Comparison of ENCODE assay signal across 18 mouse cellular contexts in the genomic region with DNA sequence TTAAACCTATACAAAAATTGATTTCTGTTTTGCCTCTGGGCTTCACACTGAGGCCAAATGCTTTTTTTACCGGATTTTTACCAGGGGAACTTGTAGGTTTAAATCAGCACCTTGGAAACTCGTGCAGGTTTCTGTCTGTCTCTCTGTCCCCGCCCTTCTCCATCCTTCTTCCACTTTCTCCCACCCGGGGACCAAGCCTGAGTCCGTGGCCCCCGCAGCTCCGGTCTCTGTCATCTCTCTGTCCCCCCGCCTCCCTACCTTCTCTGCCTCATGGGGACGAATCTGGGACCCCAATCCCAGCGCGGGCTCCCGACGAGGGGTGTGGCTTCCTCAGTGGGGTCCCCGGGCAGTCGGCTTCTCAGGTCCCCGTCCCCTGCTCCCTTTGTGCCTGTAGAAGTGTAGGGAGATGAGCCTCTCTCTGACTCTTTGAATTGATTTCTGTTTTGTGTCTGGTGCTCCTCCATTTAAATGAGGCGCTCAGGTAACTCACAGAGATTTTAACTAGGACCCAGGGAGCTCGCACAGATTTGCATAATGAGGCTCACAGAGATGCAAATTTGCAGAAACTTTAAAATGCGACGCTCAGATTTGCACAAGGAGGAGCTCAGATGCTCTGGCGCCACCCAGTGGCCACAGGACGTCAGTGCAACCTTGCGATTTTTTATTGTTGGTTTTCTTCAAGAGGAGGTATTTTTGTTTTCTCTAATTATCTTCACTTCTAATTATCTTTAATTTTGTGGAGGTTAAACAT. TPM values are rescaled to one million over a fixed set of nuclear protein-coding genes. Genes with fewer than 3 reads are reported as not detected.
A peak's percentile ranks its signal among the peaks of the same experiment; 100 is the strongest.
DNase-seq lines count a peak whose midpoint lies in the region; ATAC-seq and TF ChIP-seq lines count a peak whose summit lies in the region.
"Not testable (repeated sequence)": the region's sequence is repeated elsewhere in the genome, so short reads cannot be mapped to it uniquely, and the experiment has no call there.
"Had no signal": no experiment of that assay in that cellular context is flagged by ENCODE, and none has a peak within 500 bp of the region (broad histone marks: within the 10 kb centered on the region; RNA-seq: fewer than 3 reads in every experiment).

No protein-coding gene starts in this region.

- DNase-seq in 416B (ENCODE audit: low read depth) (peak; percentile 85), ES-E14 (ENCODE audit: low read depth, low spot score) (peak; percentile 100)
- DNase-seq in brain, adult 2 months (ENCODE audit: low read depth, low spot score) = peak; percentile 88
- DNase-seq in embryo, embryonic 9.5 days (ENCODE audit: extremely low spot score) = peak; percentile 0
- peak; percentile 88 for DNase-seq in forelimb bud, embryonic 11.5 days (ENCODE audit: low read depth, low spot score)
- peak; percentile 58 for DNase-seq in kidney, postnatal 0 days (ENCODE audit: low spot score)
- peak; percentile 87 for DNase-seq in midbrain, embryonic 11.5 days (ENCODE audit: low spot score, missing footprints)
- peak; percentile 46 for DNase-seq in thymus, postnatal 0 days (ENCODE audit: low spot score)

- not testable (repeated sequence) for H3K4me1 ChIP-seq in ES-E14 (ENCODE audit: control insufficient read depth in 2 of 2, insufficient read depth in 2 of 2, low read length in 2 of 2, poor library complexity in 1 of 2); kidney, postnatal 0 days (replicated peaks; ENCODE audit: insufficient read depth, low read length); midbrain, embryonic 11.5 days (ENCODE audit: control insufficient read depth, insufficient read depth, low read length)

- H3K9me3 ChIP-seq in ES-E14 (ENCODE audit: control insufficient read depth, insufficient read depth, low read depth, low read length); kidney, postnatal 0 days (replicated peaks; ENCODE audit: low read length); midbrain, embryonic 11.5 days (ENCODE audit: control insufficient read depth, low read length): not testable (repeated sequence)

- not testable (repeated sequence) for H3K27me3 ChIP-seq in kidney, postnatal 0 days (ENCODE audit: insufficient read depth, low read length); midbrain, embryonic 11.5 days (ENCODE audit: control insufficient read depth, insufficient read depth, low read length)

- H3K9ac ChIP-seq in ES-E14 (ENCODE audit: insufficient read depth, low read depth, low read length, poor library complexity, severe bottlenecking); kidney, postnatal 0 days (ENCODE audit: low read depth, low read length); midbrain, embryonic 11.5 days (ENCODE audit: low read length): not testable (repeated sequence)

- 0 out of 4 replicates have a peak overlapping the region, but pooled peaks of 1 of the 2 experiments have one; percentile 5 for H3K4me3 ChIP-seq in ES-E14 (ENCODE audit: insufficient read depth in 1 of 2, low read depth in 1 of 2, low read length in 2 of 2, poor library complexity in 1 of 2, severe bottlenecking in 1 of 2)
- H3K4me3 ChIP-seq in kidney, postnatal 0 days (replicated peaks; ENCODE audit: low read depth, low read length); midbrain, embryonic 11.5 days (ENCODE audit: low read depth, low read length): not testable (repeated sequence)

- not testable (repeated sequence) for H3K4me2 ChIP-seq in kidney, postnatal 0 days (ENCODE audit: low read length); midbrain, embryonic 11.5 days

- WGBS in kidney, postnatal 0 days = 58% methylated on average over 6 of the region's 23 CpGs
- 79% methylated on average over 23 of the region's 23 CpGs for WGBS in midbrain, embryonic 11.5 days

- H3K27ac ChIP-seq in ES-E14 (ENCODE audit: insufficient read depth, low read depth, low read length, poor library complexity, severe bottlenecking) = peak overlapping the region; percentile 68; the same call in 1 of the 2 replicates
- H3K27ac ChIP-seq in kidney, postnatal 0 days; midbrain, embryonic 11.5 days (ENCODE audit: low read depth, low read length): not testable (repeated sequence)

- ATAC-seq in kidney, postnatal 0 days (replicated peaks; ENCODE audit: low FRiP score, low read depth); midbrain, embryonic 11.5 days (ENCODE audit: low FRiP score): not testable (repeated sequence)

- TF ChIP-seq CTCF in kidney, postnatal 0 days (IDR thresholded peaks at IDR 0.05; ENCODE audit: low read depth) = not testable (repeated sequence)

- in situ Hi-C loops in ES-E14 (cut with MboI; ENCODE audit: low sequenced_read_pairs in 2 of 2, unreplicated experiment in 2 of 2) = not testable (repeated sequence)

- peaks cover 27% of the 10 kb centered on the region for H3K36me3 ChIP-seq in ES-E14 (ENCODE audit: control insufficient read depth, insufficient read depth, low read length, poor library complexity, severe bottlenecking)
- H3K36me3 ChIP-seq in kidney, postnatal 0 days (ENCODE audit: insufficient read depth, low read length); midbrain, embryonic 11.5 days (ENCODE audit: control insufficient read depth, insufficient read depth, low read length): not testable (repeated sequence)

RNA-seq across cellular contexts. Expression of gene Gm21860, which starts 28.7 kb away (rescaled TPM):
- not detected in 2 replicates for total RNA-seq in ES-E14 (2012; rRNA removed)
- polyA plus RNA-seq in kidney, postnatal 0 days (2015; fragmentation: Nextera tagmentation; extraction: Ambion mirVana) = not detected in 2 replicates
- polyA plus RNA-seq in midbrain, embryonic 11.5 days (2014; fragmentation: Nextera tagmentation; extraction: Ambion mirVana) = not detected in 2 replicates
- polyA plus RNA-seq in thymus, postnatal 0 days (2015; fragmentation: Nextera tagmentation; extraction: Ambion mirVana) = not detected in 2 replicates
- total RNA-seq: gastrocnemius, postnatal 10 days; heart, postnatal 36 days had no signal
- polyA plus RNA-seq: C2C12; cerebellum, adult 2 months; embryonic facial prominence, embryonic 13.5 days; forebrain, embryonic 16.5 days; heart, embryonic 10.5 days; intestine, embryonic 16.5 days; lung, adult 2 months; stomach, embryonic 14.5 days had no signal

RNA-seq across cellular contexts. Expression of gene Gm47283, which starts 58.7 kb away (rescaled TPM):
- not detected in 2 replicates for total RNA-seq in ES-E14 (2012; rRNA removed)
- not detected in 2 replicates for polyA plus RNA-seq in kidney, postnatal 0 days (2015; fragmentation: Nextera tagmentation; extraction: Ambion mirVana)
- polyA plus RNA-seq in midbrain, embryonic 11.5 days (2014; fragmentation: Nextera tagmentation; extraction: Ambion mirVana) = not detected in 2 replicates
- not detected in 2 replicates for polyA plus RNA-seq in thymus, postnatal 0 days (2015; fragmentation: Nextera tagmentation; extraction: Ambion mirVana)
- total RNA-seq: gastrocnemius, postnatal 10 days; heart, postnatal 36 days had no signal
- polyA plus RNA-seq: C2C12; cerebellum, adult 2 months; embryonic facial prominence, embryonic 13.5 days; forebrain, embryonic 16.5 days; heart, embryonic 10.5 days; intestine, embryonic 16.5 days; lung, adult 2 months; stomach, embryonic 14.5 days had no signal

Comparison
In these comparisons a context has a peak if more than half of its experiments do, and no peak if none do; other contexts are left out.
1. DNase-seq: peak in every context shown above with its lines; median percentile 100 in ES-E14; 88 in brain, adult 2 months; 88 in forelimb bud, embryonic 11.5 days; 87 in midbrain, embryonic 11.5 days; 85 in 416B; 58 in kidney, postnatal 0 days; 46 in thymus, postnatal 0 days; 0 in embryo, embryonic 9.5 days.